In genomic region chr17:46110402-46111289, GRCm38 (mm10) we compare ENCODE assay signal across 7 mouse cellular contexts. TPM values are rescaled to one million over a fixed set of nuclear protein-coding genes. Genes with fewer than 3 reads are reported as not detected.
DNase-seq lines count a peak whose midpoint lies in the region; ATAC-seq lines count a peak whose summit lies in the region.

Gene Mrps18a, plus strand, starts transcription at chr17:46110986.

- H3K4me2 ChIP-seq in intestine, embryonic 16.5 days (ENCODE audit: low read depth, low read length) = peak within 1 kb of the TSS; percentile 92
- peak within 1 kb of the TSS; percentile 85 for H3K4me2 ChIP-seq in midbrain, embryonic 11.5 days

- H3K9me3 ChIP-seq in intestine, embryonic 16.5 days (ENCODE audit: control insufficient read depth, low read length) = no peaks in the 10 kb centered on the region
- no peaks in the 10 kb centered on the region for H3K9me3 ChIP-seq in midbrain, embryonic 11.5 days (ENCODE audit: control insufficient read depth, low read length)

- 4% methylated on average over 38 of the region's 38 CpGs for WGBS in intestine, embryonic 16.5 days
- WGBS in midbrain, embryonic 11.5 days = 6% methylated on average over 38 of the region's 38 CpGs

- intact Hi-C loops in gastrocnemius, postnatal 36 days (cut with DNase I) = no loop called here
- intact Hi-C loops in left cerebral cortex, postnatal 36 days (cut with DNase I) = loop anchor here (5.0 kb wide), 1 partner anchor 78 kb away; the partner anchor contains the start of gene Vegfa

- peak within 1 kb of the TSS; percentile 50; the same call in 1 of the 2 replicates for H3K27ac ChIP-seq in intestine, embryonic 16.5 days (ENCODE audit: low read length)
- peak within 1 kb of the TSS; percentile 60; the same call in 1 of the 2 replicates for H3K27ac ChIP-seq in midbrain, embryonic 11.5 days (ENCODE audit: low read depth, low read length)

- peak; percentile 81 to 82 for DNase-seq in adrenal gland, adult 18-20 months (ENCODE audit: low spot score in 2 of 2)
- DNase-seq in embryo, embryonic 11 days = peak; percentile 94
- peak; percentile 72 to 73 for DNase-seq in gastrocnemius, postnatal 36 days
- DNase-seq in left cerebral cortex, postnatal 36 days (ENCODE audit: low spot score in 2 of 2) = peak; percentile 87 to 88
- DNase-seq in midbrain, embryonic 11.5 days (ENCODE audit: low spot score, missing footprints) = peak; percentile 98
- DNase-seq in skeletal muscle tissue, adult 2 months (ENCODE audit: low read depth, low spot score) = peak; percentile 76

- peak within 1 kb of the TSS; percentile 81 for H3K4me3 ChIP-seq in intestine, embryonic 16.5 days (ENCODE audit: low read length)
- peak within 1 kb of the TSS; percentile 95 for H3K4me3 ChIP-seq in midbrain, embryonic 11.5 days (ENCODE audit: low read depth, low read length)

- peak; percentile 98 for ATAC-seq in intestine, embryonic 16.5 days
- ATAC-seq in midbrain, embryonic 11.5 days (ENCODE audit: low FRiP score) = peak; percentile 96

- no peaks in the 10 kb centered on the region for H3K36me3 ChIP-seq in intestine, embryonic 16.5 days (ENCODE audit: control insufficient read depth, insufficient read depth, low read length)
- H3K36me3 ChIP-seq in midbrain, embryonic 11.5 days (ENCODE audit: control insufficient read depth, insufficient read depth, low read length) = no peaks in the 10 kb centered on the region

- 0 out of 2 replicates have a peak, but pooled peaks cover 2% of the 10 kb centered on the region for H3K27me3 ChIP-seq in intestine, embryonic 16.5 days (replicated peaks; ENCODE audit: control insufficient read depth, insufficient read depth, low read length)
- no peaks in the 10 kb centered on the region for H3K27me3 ChIP-seq in midbrain, embryonic 11.5 days (ENCODE audit: control insufficient read depth, insufficient read depth, low read length)

- H3K9ac ChIP-seq in intestine, embryonic 16.5 days (ENCODE audit: low read depth, low read length) = peak within 1 kb of the TSS; percentile 84
- H3K9ac ChIP-seq in midbrain, embryonic 11.5 days (ENCODE audit: low read length) = peak within 1 kb of the TSS; percentile 86

- peaks cover 11% of the 10 kb centered on the region for H3K4me1 ChIP-seq in intestine, embryonic 16.5 days (ENCODE audit: control insufficient read depth, insufficient read depth, low read length)
- H3K4me1 ChIP-seq in midbrain, embryonic 11.5 days (ENCODE audit: control insufficient read depth, insufficient read depth, low read length) = peaks cover 6% of the 10 kb centered on the region

RNA-seq across cellular contexts. Expression of gene Mrps18a, which starts in this region (rescaled TPM):
- 100 to 1,000 TPM in 1 of 2 experiments, 10 to 100 TPM in 1; 99.5 to 100 TPM for total RNA-seq in adrenal gland, adult 18-20 months (2021)
- total RNA-seq in gastrocnemius, postnatal 36 days (2021) = 10 to 100 TPM; 78.0 to 84.1 TPM
- polyA plus RNA-seq in intestine, embryonic 16.5 days (2015; fragmentation: Nextera tagmentation; extraction: Ambion mirVana) = 159 and 164 TPM in 2 replicates
- 10 to 100 TPM; 84.1 to 88.9 TPM for total RNA-seq in left cerebral cortex, postnatal 36 days (2021)
- polyA plus RNA-seq in midbrain, embryonic 11.5 days (2014; fragmentation: Nextera tagmentation; extraction: Ambion mirVana) = 119 and 132 TPM in 2 replicates

Comparison
In these comparisons a context has a peak if more than half of its experiments do, and no peak if none do; other contexts are left out.
1. Peak in every context shown above with its lines: DNase-seq, ATAC-seq, H3K4me3 ChIP-seq and H3K27ac ChIP-seq.